Mouse (Mus musculus) forebrain, postnatal 0 days (tissue): Measurements from ENCODE around the gene Olfr90. TPM values are rescaled to one million over a fixed set of nuclear protein-coding genes. Genes with fewer than 3 reads are reported as not detected.
A peak's percentile ranks its signal among the peaks of the same experiment; 100 is the strongest.

Source experiments
- ATAC-seq: fragments of 200-750 bp; cut with Nextera tagmentation; 2 replicates; pipeline ENCODE4 v1.8.0; 2017; ENCODE audit warnings: mild to moderate bottlenecking, moderate library complexity
- DNase-seq: peaks from one replicate; pipeline ENCODE4 v3.0.0-alpha.2; 2015
- H3K27ac ChIP-seq: fragments of 300-500 bp; sonication (generic); 2 replicates; pipeline ENCODE4 v1.5.1; 2014; ENCODE audit warnings: low read depth, mild to moderate bottlenecking, antibody characterized with exemption, low read length, moderate library complexity, mixed read lengths
- H3K27me3 ChIP-seq: fragments of 300-500 bp; sonication (generic); 2 replicates; pipeline ENCODE4 v1.6.1; 2014; ENCODE audit warnings: mild to moderate bottlenecking, low read length, mixed read lengths; ENCODE audit not compliant: insufficient read depth
- H3K36me3 ChIP-seq: fragments of 300-500 bp; sonication (generic); 2 replicates; pipeline ENCODE4 v1.6.1; 2014; ENCODE audit warnings: mild to moderate bottlenecking, moderate library complexity; ENCODE audit not compliant: insufficient read depth
- H3K4me1 ChIP-seq: fragments of 300-500 bp; sonication (generic); 2 replicates; pipeline ENCODE4 v1.6.1; 2014; ENCODE audit warnings: antibody characterized with exemption; ENCODE audit not compliant: insufficient read depth
- H3K4me2 ChIP-seq: fragments of 300-500 bp; sonication (generic); 2 replicates; pipeline ENCODE4 v1.6.1; 2014; ENCODE audit warnings: low read depth, mild to moderate bottlenecking, moderate library complexity
- H3K4me3 ChIP-seq: fragments of 300-500 bp; sonication (generic); 2 replicates; pipeline ENCODE4 v1.5.1; 2014; ENCODE audit warnings: low read depth, low read length, mixed read lengths
- H3K9ac ChIP-seq: fragments of 300-500 bp; sonication (generic); 2 replicates; pipeline ENCODE4 v1.6.1; 2014; ENCODE audit warnings: mild to moderate bottlenecking
- H3K9me3 ChIP-seq: fragments of 300-500 bp; sonication (generic); 2 replicates; pipeline ENCODE4 v1.6.1; 2016; ENCODE audit warnings: low read length
- CTCF ChIP-seq: sonication (generic); IDR thresholded peaks from 2 replicates; pipeline ENCODE4 v1.5.1; 2016; ENCODE audit warnings: antibody characterized with exemption, control low read depth, low read depth
- WGBS: fragments of 180-500 bp; shearing (Covaris S2); extraction: QIAGEN DNeasy Blood & Tissue Kit; methylation state at CpG from one replicate; pipeline ENCODE4 v1.1.7; 2014; 5-methylcytosine and 5-hydroxymethylcytosine counted together
- polyA plus RNA-seq: library from polyadenylated mRNA; unstranded; fragments of >200 nt; fragmentation: Nextera tagmentation; extraction: Ambion mirVana; gene quantifications from 2 replicates; pipeline ENCODE4 v1.2.1, GENCODE M21; 2015
- total RNA-seq: library from RNA; depleted of rRNA; stranded (reverse); fragments of >200 nt; gene quantifications from 2 replicates; pipeline ENCODE4 v1.2.3, GENCODE M21; 2014

Olfr90 gene
- total and polyA plus RNA-seq, 2 experiments from 2014 or later = not detected

DNA sequence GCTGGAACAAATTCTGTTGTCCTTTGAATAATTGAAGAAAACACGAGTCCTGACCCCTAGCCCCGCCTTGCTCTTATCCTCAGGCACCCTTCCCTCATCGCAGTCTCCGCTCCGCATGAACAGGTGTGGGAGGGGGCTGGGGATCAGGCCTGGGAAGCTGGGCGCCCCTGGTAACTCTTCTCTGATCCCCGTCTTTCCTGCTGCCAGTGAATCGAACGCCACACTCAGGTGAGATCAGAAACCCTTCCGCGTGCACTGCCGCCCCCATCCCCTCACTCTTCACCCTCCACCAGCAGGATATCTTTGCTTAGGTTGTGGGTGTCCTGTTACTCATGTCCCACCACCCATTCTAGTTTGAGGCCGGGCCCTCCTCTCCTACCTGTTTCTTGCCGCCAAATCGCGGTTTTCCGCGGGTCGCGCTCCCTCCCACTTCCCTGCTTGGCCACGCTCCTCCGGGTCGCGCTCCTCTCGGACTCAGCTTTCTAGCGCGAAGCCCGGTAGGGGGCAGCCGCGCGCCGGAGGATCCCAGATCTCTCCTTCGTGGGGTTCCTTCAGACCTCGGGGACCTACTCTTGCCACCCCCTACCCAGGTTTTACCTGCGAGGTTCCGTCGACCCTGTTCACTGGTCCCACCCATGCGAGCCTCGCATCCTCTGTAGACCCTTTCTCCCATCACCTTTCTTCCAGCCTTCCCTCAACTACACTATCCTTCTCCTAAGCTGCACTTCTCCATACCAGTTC lies 38.6 kb downstream of the Olfr90 start:
- Histone ChIP-seq H3K36me3 (peaks cover 6% of the 10 kb centered on the region), H3K4me2 (peak overlapping the region; percentile 84), H3K27ac (peak overlapping the region; percentile 86), H3K9me3 (no peaks in the 10 kb centered on the region), H3K4me1 (peaks cover 7% of the 10 kb centered on the region; the same call in 1 of the 2 replicates), H3K4me3 (peak overlapping the region; percentile 69), H3K9ac (peak overlapping the region; percentile 84), H3K27me3 (no peaks in the 10 kb centered on the region)
- ATAC-seq (peak; percentile 13), DNase-seq (peak; percentile 74)
- peak; percentile 75 for TF ChIP-seq CTCF
- 3% methylated on average over 39 of the region's 39 CpGs for WGBS

DNA sequence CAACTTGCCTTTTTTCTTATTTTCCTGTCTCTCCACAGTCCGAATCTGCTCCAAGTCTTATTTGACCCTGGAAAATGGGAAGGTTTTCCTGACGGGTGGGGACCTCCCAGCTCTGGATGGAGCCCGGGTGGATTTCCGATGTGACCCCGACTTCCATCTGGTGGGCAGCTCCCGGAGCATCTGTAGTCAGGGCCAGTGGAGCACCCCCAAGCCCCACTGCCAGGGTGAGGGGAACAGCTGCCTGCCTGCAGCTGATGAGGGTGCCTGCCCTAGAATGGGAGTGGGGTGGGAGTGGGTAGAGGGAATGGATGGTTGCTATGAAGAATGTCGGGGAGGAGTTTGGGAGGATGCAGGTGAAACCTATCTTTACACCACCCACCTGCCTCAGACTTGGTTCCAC lies 39.9 kb downstream of the Olfr90 start:
- Histone ChIP-seq H3K9me3 (no peaks in the 10 kb centered on the region), H3K27ac (no peak overlapping the region), H3K4me3 (peak overlapping the region; percentile 21), H3K9ac (0 out of 2 replicates have a peak overlapping the region, but pooled peaks have one; percentile 18), H3K27me3 (no peaks in the 10 kb centered on the region), H3K4me2 (peak overlapping the region; percentile 84), H3K4me1 (peaks cover 7% of the 10 kb centered on the region; the same call in 1 of the 2 replicates), H3K36me3 (no peaks in the 10 kb centered on the region)
- no peak for ATAC-seq
- TF ChIP-seq CTCF = no peak
- 71% methylated on average over 7 of the region's 7 CpGs for WGBS
- no peak for DNase-seq

DNA sequence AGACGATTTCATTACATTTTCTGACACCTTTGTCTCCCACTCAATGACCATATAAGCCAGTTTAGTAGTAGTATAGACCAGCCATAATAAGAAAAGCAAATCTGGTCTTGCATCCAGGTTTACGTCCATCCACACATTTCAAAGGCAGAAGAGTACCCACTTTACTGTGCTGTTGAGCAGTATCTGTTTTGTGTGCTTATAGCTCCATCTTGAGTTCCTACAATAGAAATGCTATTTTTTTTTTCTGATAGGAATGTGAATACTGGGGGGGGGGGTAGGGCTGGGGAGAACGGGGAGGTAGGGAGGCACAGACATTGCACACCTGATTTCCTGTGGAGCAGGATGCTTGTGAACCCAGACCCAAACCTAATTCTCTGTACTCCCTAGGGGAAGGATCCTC lies 40.3 kb downstream of the Olfr90 start:
- ATAC-seq (no peak; the same call in 1 of the 2 replicates), DNase-seq (peak; percentile 69)
- H3K9me3 ChIP-seq = no peaks in the 10 kb centered on the region
- WGBS = 19% methylated on average over 3 of the region's 3 CpGs
- TF ChIP-seq CTCF = peak; percentile 74
- H3K27me3 ChIP-seq = no peaks in the 10 kb centered on the region
- peak overlapping the region; percentile 95 for H3K4me3 ChIP-seq
- H3K36me3 ChIP-seq = no peaks in the 10 kb centered on the region
- peaks cover 7% of the 10 kb centered on the region; the same call in 1 of the 2 replicates for H3K4me1 ChIP-seq
- peak overlapping the region; percentile 84 for H3K4me2 ChIP-seq
- peak overlapping the region; percentile 98; the same call in 1 of the 2 replicates for H3K9ac ChIP-seq
- peak overlapping the region; percentile 72; the same call in 1 of the 2 replicates for H3K27ac ChIP-seq

DNA sequence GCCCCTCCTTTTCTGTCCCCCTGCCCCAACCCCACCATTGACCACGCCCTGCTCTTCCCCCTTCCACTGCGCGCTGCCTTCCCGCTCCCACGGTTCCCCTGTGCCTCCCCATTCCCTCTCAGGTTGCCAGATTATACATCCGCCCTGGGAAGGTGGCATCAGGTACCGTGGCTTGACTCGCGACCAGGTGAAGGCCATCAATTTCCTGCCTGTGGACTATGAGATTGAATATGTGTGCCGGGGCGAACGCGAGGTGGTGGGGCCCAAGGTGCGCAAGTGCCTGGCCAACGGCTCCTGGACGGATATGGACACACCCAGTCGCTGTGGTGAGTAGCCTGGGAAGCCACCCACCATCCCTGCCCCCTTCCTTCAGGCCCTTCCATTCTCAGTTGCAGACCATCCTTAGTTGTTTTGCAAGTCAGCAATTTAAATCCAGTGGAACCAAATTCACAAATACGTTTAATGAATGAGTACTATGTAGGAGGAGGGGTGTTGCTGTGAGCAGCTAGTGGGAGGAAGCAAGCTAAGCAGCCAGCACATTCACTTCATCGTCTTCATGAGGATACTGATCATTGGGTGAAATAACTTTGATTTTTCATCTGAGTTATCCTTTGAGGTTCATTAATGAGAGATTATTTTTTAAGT lies 40.8 kb downstream of the Olfr90 start:
- Histone ChIP-seq H3K9ac (peak overlapping the region; percentile 98), H3K4me2 (peak overlapping the region; percentile 84), H3K27me3 (no peaks in the 10 kb centered on the region), H3K9me3 (no peaks in the 10 kb centered on the region), H3K4me1 (peaks cover 7% of the 10 kb centered on the region; the same call in 1 of the 2 replicates), H3K27ac (peak overlapping the region; percentile 72), H3K36me3 (no peaks in the 10 kb centered on the region), H3K4me3 (peak overlapping the region; percentile 95)
- DNase-seq (no peak), ATAC-seq (no peak)
- WGBS = 19% methylated on average over 19 of the region's 19 CpGs
- TF ChIP-seq CTCF = no peak

DNA sequence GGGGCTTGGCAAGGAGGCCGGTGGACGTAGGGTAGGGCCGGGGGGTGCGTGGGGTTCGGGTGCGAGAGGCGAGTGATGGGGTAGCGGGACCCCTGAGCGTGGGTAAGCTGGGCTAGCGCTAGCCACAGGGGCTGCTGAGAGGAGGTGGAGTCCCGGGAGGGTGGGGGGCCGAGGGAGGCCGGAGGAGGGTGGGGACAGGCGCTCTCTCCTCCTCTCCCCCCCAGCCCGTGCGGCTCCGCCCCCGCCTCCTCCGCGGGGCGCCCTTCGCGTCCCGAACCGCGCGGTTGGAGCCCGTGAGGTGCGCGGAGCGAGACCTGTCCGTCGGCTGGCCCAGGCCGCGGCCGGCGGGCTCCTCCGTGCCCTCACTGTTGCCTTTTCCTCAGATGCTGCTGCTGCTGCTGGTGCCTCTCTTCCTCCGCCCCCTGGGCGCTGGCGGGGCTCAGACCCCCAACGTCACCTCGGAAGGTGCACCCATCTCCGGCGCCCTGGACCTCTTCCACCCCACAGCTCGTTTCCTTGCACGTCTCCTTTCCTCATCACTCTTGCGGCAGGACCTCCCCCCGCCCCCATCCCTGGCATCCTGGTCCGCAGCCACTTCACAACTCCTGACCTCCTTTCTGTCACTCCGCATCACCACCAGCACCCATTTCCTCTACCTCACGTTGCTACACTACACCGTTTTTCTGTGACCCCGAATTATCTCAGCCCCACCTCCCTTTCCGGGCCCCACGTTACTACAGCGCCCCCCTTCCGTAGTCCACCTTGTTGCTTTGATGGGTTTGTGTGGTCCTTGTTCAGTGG lies 41.8 kb downstream of the Olfr90 start:
- under 1% methylated on average over 24 of the region's 58 CpGs for WGBS
- H3K9me3 ChIP-seq = no peaks in the 10 kb centered on the region
- no peaks in the 10 kb centered on the region for H3K27me3 ChIP-seq

DNA sequence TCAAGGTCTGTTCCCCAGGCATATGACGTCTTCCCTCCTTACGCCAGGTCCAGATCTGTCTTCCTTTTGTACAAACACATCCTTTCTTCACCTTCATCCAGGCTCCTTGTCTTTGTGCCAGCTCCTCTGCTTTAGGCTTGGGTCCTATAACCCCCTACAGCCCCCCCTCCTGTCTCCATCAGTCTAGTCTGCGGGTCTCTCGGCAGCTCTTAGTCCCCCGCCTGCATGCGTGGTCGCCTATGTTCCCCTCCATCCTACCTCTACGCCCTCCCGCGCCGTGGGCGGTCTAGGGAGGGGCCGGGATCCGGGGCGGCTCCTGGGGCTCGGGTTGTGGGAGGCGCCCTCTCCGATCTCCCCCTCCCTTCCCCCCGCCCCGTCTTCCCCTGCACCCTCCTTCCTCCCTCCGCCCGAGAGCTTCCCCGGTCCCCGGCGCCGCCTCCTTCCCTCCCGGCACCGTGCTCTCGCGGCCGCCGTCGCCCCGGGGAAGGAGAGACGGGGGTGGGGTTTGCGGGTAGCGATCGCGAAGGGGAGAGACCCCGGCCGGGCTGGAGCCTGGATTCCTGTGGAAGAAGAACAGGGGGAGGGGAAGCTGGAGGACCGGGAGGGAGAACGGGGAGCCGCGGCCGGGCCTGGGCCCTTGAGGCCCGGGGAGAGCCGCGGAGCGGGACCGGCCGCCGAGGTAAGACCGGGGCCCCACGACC lies 42.5 kb downstream of the Olfr90 start, which contains the start of gene Gabbr1:
TSS of gene Gabbr1 (plus strand) at position 356 of the 701 bp plus-strand sequence.
- Histone ChIP-seq H3K27ac (peak within 1 kb of the TSS; percentile 94), H3K9ac (peak within 1 kb of the TSS; percentile 98), H3K36me3 (no peaks in the 10 kb centered on the region), H3K4me1 (0 out of 2 replicates have a peak, but pooled peaks cover 4% of the 10 kb centered on the region), H3K4me2 (peak within 1 kb of the TSS; percentile 84), H3K27me3 (no peaks in the 10 kb centered on the region), H3K9me3 (no peaks in the 10 kb centered on the region), H3K4me3 (peak within 1 kb of the TSS; percentile 95)
- ATAC-seq = peak; percentile 81
- peak; percentile 90 for DNase-seq
- 1% methylated on average over 48 of the region's 55 CpGs for WGBS
- TF ChIP-seq CTCF = 0 out of 2 replicates have a peak, but pooled peaks have one; percentile 6

More for the DNA sequence above, 41.8 kb downstream of the Olfr90 start:
- no peaks in the 10 kb centered on the region for H3K36me3 ChIP-seq
- peak; percentile 65 for TF ChIP-seq CTCF
- peaks cover 7% of the 10 kb centered on the region; the same call in 1 of the 2 replicates for H3K4me1 ChIP-seq
- DNase-seq (peak; percentile 75), ATAC-seq (peak; percentile 57)
- H3K4me3 ChIP-seq = peak overlapping the region; percentile 95
- H3K4me2 ChIP-seq = peak overlapping the region; percentile 84
- H3K9ac ChIP-seq = peak overlapping the region; percentile 98
- H3K27ac ChIP-seq = peak overlapping the region; percentile 94
